Mouse (Mus musculus) stomach, embryonic 14.5 days (tissue): ENCODE data around the gene Nfib. TPM values are rescaled to one million over a fixed set of nuclear protein-coding genes. Genes with fewer than 3 reads are reported as not detected.

Experiments used
- ATAC-seq: fragments of 200-750 bp; cut with Nextera tagmentation; 2 replicates; pipeline ENCODE4 v1.8.0; 2017; ENCODE audit warnings: low read depth, moderate TSS enrichment; ENCODE audit not compliant: insufficient number of reproducible peaks, insufficient read depth, low FRiP score
- H3K27ac ChIP-seq: fragments of 300-500 bp; sonication (generic); 2 replicates; pipeline ENCODE4 v1.5.1; 2014; ENCODE audit warnings: mild to moderate bottlenecking, low read length, moderate library complexity, mixed read lengths
- H3K27me3 ChIP-seq: fragments of 300-500 bp; sonication (generic); 2 replicates; pipeline ENCODE4 v1.6.1; 2014; ENCODE audit warnings: low read length, control low read depth, mixed read lengths; ENCODE audit not compliant: control insufficient read depth, insufficient read depth
- H3K36me3 ChIP-seq: fragments of 300-500 bp; sonication (generic); 2 replicates; pipeline ENCODE4 v1.6.1; 2014; ENCODE audit warnings: mild to moderate bottlenecking, control low read depth, low read length, moderate library complexity, mixed read lengths; ENCODE audit not compliant: control insufficient read depth, insufficient read depth
- H3K4me1 ChIP-seq: fragments of 300-500 bp; sonication (generic); 2 replicates; pipeline ENCODE4 v1.6.1; 2014; ENCODE audit warnings: low read length, control low read depth, mixed read lengths; ENCODE audit not compliant: control insufficient read depth, insufficient read depth
- H3K4me2 ChIP-seq: fragments of 300-500 bp; sonication (generic); replicated peaks from 2 replicates; pipeline ENCODE4 v1.6.1; 2014; ENCODE audit warnings: low read depth, low read length, control low read depth
- H3K4me3 ChIP-seq: fragments of 300-500 bp; sonication (generic); 2 replicates; pipeline ENCODE4 v1.5.1; 2014; ENCODE audit warnings: low read depth, low read length, control low read depth
- H3K9ac ChIP-seq: fragments of 300-500 bp; sonication (generic); replicated peaks from 2 replicates; pipeline ENCODE4 v1.6.1; 2014; ENCODE audit warnings: low read depth, mild to moderate bottlenecking, control low read depth, low read length, moderate library complexity, mixed read lengths
- H3K9me3 ChIP-seq: fragments of 300-500 bp; sonication (generic); 2 replicates; pipeline ENCODE4 v1.6.1; 2016; ENCODE audit warnings: low read depth, low read length, control low read depth; ENCODE audit not compliant: control insufficient read depth
- WGBS: fragments of 180-500 bp; shearing (Covaris S2); extraction: QIAGEN DNeasy Blood & Tissue Kit; methylation state at CpG from one replicate; pipeline ENCODE4 v1.1.7; 2014; 5-methylcytosine and 5-hydroxymethylcytosine counted together
- polyA plus RNA-seq: library from polyadenylated mRNA; unstranded; fragments of >200 nt; fragmentation: Nextera tagmentation; extraction: Ambion mirVana; gene quantifications from 2 replicates; pipeline ENCODE4 v1.2.1, GENCODE M21; 2014

The Nfib gene
- 94.5 and 98.3 TPM in 2 replicates for polyA plus RNA-seq

DNA sequence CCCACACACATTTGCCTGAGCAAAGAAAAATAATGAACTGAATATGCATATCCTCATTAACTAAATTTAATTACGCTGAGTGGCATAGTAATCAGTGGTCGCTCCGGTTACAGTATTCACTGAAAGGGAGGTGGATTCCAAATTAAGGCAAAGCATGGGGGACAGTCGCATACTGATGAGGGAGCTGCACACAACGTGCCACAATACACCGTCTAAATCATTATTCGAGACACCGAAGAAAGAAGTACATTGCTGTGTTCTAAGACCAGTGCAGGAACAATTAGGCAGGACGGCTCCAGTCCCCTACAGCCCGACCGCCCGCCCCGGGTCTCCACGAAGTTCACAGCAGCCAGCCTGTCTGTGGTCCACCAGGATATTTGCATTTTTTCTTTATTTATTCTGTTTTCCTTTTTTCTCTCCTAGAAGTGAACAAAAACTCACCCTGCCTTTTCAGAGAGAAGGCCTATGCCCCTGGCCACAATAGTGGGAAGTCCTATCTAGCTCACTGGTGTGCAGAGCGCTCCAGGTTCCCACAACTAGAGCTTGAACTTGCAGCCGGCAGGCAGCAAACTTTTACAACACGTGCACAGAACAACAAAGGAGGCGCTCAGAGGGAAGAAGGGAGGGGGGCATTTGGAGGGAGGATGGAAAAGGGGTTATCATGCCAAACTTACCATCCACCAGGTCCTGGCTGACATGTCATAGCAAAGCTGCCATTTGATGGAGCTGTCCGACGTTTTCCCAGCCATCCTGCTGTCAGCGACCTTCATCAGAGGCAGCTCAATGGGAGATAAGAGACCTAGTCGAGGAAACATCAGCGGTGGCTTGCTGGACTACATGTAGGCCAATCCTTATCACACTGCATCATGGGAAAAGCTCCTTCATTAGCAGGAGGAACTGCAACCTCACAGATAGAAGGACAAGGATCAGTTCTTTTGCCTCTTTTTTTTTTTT lies at the start of gene Nfib:
Gene Nfib (minus strand): TSS at position 910 of the 954 bp plus-strand sequence.
- 68% methylated on average over 23 of the region's 23 CpGs for WGBS
- Histone ChIP-seq H3K9me3 (no peaks in the 10 kb centered on the region), H3K4me1 (no peaks in the 10 kb centered on the region; the same call in 1 of the 2 replicates), H3K4me3 (no peak within 1 kb of the TSS), H3K4me2 (no peak within 1 kb of the TSS), H3K27ac (no peak within 1 kb of the TSS), H3K36me3 (no peaks in the 10 kb centered on the region), H3K27me3 (no peaks in the 10 kb centered on the region), H3K9ac (no peak within 1 kb of the TSS)
- no peak for ATAC-seq

DNA sequence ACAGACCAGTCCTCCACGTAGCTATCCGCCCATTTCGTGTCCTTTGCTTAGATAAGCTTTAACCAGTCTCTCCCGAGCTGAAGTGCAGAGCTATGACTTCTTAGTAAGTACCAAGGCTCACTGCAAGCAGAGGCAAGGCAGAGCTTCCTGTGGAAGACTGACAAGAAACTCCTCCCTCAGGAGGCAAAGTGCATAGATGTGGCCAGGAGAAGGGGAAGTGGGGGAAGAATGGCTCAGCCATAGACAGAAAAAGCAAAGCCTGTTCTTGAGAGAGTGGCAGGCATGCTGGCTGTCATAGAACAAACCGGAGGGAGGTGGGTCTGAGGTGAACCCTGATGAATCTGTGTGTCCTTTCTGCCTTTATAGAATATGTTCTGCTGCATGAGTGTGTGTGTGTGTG lies 30.2 kb upstream of the Nfib start:
- H3K4me2 ChIP-seq, result no peak overlapping the region
- WGBS, result 57% methylated on average over 5 of the region's 5 CpGs
- H3K27ac ChIP-seq, result no peak overlapping the region
- no peaks in the 10 kb centered on the region for H3K36me3 ChIP-seq
- no peak overlapping the region for H3K4me3 ChIP-seq
- no peaks in the 10 kb centered on the region for H3K4me1 ChIP-seq
- no peak overlapping the region for H3K9ac ChIP-seq
- H3K27me3 ChIP-seq, result no peaks in the 10 kb centered on the region
- no peak for ATAC-seq
- no peaks in the 10 kb centered on the region for H3K9me3 ChIP-seq

- Histone ChIP-seq H3K4me1 (no peaks in the 10 kb centered on the region), H3K27ac (no peak overlapping the region), H3K36me3 (no peaks in the 10 kb centered on the region), H3K4me2 (no peak overlapping the region), H3K27me3 (no peaks in the 10 kb centered on the region), H3K9ac (no peak overlapping the region), H3K9me3 (no peaks in the 10 kb centered on the region), H3K4me3 (no peak overlapping the region)
- ATAC-seq, result no peak
- 79% methylated on average over 22 of the region's 22 CpGs for WGBS
These were observed 29.4 kb upstream of the Nfib start for GRCm38 (mm10) chr4:82734765-82735481.

- H3K4me2 ChIP-seq, result no peak overlapping the region
- no peak overlapping the region for H3K9ac ChIP-seq
- no peaks in the 10 kb centered on the region for H3K9me3 ChIP-seq
- no peaks in the 10 kb centered on the region for H3K27me3 ChIP-seq
- no peak overlapping the region for H3K4me3 ChIP-seq
- H3K27ac ChIP-seq, result no peak overlapping the region
- WGBS, result 66% methylated on average over 5 of the region's 5 CpGs
- H3K4me1 ChIP-seq, result no peaks in the 10 kb centered on the region
- H3K36me3 ChIP-seq, result no peaks in the 10 kb centered on the region
- ATAC-seq, result no peak
These were observed 28.8 kb upstream of the Nfib start for GRCm38 (mm10) chr4:82734348-82734747.

DNA sequence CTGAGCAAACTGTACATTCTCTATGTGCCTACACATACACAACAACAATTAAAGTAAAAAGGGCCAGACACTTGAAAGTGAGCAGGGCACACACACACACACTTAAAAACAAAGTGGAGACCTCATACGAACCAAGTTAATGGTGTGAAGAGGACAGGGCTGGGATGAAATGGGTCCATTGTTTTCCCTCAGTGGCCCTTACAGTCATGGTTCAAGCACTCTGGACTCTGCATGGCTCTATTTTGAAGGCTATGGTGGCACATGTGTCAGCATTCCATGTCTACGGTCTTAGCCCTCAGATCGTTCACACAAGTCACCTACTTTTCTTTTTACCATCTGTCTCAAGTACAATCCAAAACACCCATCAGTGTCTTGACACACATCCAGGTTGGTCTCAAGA lies 28.1 kb upstream of the Nfib start:
- 83% methylated on average over 3 of the region's 3 CpGs for WGBS
- no peak overlapping the region for H3K9ac ChIP-seq
- H3K27ac ChIP-seq, result no peak overlapping the region
- no peaks in the 10 kb centered on the region for H3K4me1 ChIP-seq
- H3K4me2 ChIP-seq, result no peak overlapping the region
- no peaks in the 10 kb centered on the region for H3K9me3 ChIP-seq
- ATAC-seq, result no peak
- no peaks in the 10 kb centered on the region for H3K36me3 ChIP-seq
- H3K4me3 ChIP-seq, result no peak overlapping the region
- no peaks in the 10 kb centered on the region for H3K27me3 ChIP-seq

DNA sequence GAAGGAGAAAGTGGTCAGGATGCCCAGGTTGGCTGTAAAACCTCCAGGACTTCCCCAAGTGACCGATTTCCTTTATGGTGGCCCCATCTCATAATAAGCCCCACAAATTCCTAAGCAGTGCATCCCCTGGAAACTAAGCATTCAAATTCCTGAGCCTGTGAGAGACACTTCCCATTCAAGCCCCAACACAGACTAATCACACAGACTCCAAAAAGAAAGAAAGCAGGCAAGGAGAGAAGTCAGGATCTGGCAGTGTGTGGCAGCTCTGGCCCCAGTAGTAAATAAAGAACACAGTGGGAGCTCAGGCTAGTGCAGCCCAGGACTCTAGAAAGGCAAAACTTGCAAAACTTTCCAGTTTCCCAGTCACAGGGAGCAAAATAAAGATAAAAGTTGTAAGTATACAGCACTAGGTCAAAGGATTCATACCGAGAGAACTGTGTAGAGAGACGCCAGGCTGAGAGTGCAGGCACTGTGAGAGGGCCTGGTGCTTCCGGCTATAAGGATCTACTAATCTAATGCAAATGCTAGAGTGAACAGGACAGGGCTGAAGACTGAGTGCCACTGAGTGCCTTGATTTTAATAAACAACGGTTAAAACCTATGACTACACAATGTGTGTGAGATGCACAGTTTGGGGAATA lies 24.8 kb upstream of the Nfib start:
- no peak for ATAC-seq
- WGBS, result 81% methylated on average over 5 of the region's 5 CpGs
- Histone ChIP-seq H3K9me3 (no peaks in the 10 kb centered on the region), H3K4me3 (no peak overlapping the region), H3K36me3 (no peaks in the 10 kb centered on the region), H3K4me2 (no peak overlapping the region), H3K4me1 (no peaks in the 10 kb centered on the region), H3K27ac (no peak overlapping the region), H3K27me3 (no peaks in the 10 kb centered on the region), H3K9ac (no peak overlapping the region)

- no peak overlapping the region for H3K9ac ChIP-seq
- no peak overlapping the region for H3K4me3 ChIP-seq
- H3K36me3 ChIP-seq, result no peaks in the 10 kb centered on the region
- peaks cover 2% of the 10 kb centered on the region; the same call in 1 of the 2 replicates for H3K9me3 ChIP-seq
- H3K27ac ChIP-seq, result no peak overlapping the region
- no peaks in the 10 kb centered on the region for H3K4me1 ChIP-seq
- ATAC-seq, result no peak
- no peaks in the 10 kb centered on the region for H3K27me3 ChIP-seq
- WGBS, result 54% methylated on average over 10 of the region's 10 CpGs
- no peak overlapping the region for H3K4me2 ChIP-seq
These were observed 18.5 kb upstream of the Nfib start for GRCm38 (mm10) chr4:82724058-82724457.

DNA sequence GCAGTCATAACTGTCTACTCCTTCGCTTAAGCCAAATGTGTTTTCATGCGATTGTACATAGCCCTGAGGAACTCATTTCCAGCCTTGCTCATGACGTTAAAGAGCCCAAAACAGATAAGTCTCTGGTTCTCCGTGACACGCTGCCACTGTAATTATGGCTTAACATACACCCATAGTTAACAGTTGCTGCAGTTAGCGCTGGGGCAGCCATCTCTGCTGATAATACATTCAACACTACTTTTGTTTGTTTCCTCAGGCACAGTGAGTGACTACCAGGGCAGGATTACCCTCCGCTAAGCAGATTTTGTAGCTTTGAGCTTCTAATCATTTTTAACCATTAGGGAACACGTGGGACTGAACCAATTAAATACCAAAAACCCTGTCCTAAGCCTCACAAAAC lies 17.5 kb upstream of the Nfib start:
- Histone ChIP-seq H3K4me3 (no peak overlapping the region), H3K4me2 (no peak overlapping the region), H3K27me3 (no peaks in the 10 kb centered on the region), H3K27ac (no peak overlapping the region), H3K9ac (no peak overlapping the region), H3K36me3 (no peaks in the 10 kb centered on the region), H3K4me1 (no peaks in the 10 kb centered on the region), H3K9me3 (peaks cover 2% of the 10 kb centered on the region; the same call in 1 of the 2 replicates)
- ATAC-seq, result no peak
- 87% methylated on average over 8 of the region's 8 CpGs for WGBS
